Mouse (Mus musculus): ENCODE data around the gene Taf8.

The Taf8 gene

DNA sequence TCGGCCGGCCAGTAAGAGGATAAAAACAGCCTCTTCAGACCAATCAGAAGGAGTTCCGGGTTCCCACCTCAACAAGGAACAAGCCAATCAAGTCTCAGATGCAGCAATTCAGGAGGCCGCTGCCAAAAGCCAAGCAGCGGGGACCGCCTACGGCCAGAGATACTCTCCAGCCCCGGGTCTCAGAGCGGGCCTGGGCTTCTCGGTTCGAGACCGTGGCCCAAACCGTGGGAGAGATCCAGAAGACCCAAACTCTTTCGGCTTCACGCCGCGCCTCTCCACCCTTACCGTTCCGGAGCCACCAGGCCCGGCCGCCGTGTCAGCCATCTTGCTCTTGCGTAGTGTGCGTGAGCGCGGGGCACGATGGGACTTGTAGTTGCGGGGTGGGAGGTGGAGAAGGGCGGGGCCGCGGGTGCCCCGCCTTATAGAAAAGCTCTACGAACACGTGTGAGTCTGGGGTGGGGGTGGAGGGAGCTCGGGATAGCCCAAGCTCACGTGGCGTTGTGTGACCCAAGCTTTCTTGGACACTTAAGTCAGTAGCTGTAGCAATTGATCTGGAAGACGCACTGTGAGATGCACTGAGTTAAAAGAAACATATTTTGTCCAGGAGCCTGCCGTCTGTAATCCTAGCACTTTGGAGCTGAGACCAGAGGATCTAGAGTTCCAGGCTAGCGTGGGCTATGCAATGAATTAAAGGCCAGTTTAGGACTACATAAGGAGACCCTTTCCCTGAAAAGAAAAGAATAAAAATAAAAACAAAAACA, at the start of gene Taf8:
TSS of gene Taf8 (minus strand) at position 347 of the 761 bp plus-strand sequence.
- peak; percentile 90 for DNase-seq

- DNase-seq: no peak
Measured at GRCm38 (mm10) chr17:47551049-47551448, 49.0 kb upstream of the Taf8 start.

DNA sequence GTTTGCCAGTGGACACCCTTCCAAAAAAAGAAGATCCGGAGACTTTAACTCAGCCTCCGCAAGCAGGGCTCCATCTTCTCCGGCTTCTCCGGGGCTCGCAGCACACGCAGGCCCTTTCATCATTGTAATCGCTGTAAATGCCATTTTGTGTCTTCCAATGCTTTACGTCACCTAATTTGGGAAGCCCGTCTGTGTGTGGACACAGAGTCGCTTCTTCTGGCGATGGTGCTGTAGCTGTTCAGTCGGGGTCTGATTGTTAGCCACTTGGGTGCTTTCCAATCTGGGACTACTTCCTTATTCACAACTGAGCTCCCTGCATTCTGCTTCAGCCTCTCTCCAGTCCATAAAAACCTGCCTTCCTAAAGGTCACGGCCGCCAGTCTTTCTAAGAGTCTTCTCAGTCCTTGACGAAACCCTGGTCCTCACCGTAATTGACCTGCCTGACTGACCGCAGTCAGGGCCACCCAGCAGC, 43.8 kb upstream of the Taf8 start:
- DNase-seq: no peak

GRCm38 (mm10) chr17:47545154-47545553, 43.1 kb upstream of the Taf8 start:
- no peak for DNase-seq

DNA sequence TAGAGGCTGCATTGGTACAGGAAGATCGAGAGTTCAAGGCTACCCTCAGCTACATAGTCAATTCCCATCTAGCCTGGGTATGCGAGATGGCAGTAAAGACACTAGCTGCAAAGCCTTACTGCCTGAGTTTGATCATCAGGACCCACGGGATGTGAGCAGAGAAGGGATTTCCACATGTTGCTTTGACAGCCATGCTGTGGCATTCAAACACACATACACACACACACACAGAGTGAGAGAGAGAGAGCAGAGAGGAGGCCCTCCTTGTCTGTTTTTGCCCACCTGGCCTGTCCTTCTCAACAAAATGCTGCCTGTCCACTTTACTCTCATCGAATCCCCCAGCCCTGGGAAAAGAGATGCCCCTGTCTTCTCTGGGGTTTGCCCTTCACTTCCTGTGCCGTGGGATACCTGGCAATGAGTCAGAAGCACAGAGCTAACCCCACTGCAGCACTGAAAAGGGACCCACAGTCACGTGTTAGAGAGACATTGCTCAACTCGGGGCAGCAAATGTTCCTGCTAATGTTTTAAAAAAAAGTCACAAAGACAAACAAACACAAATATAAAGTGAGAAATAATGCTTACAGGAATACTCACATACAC, 41.1 kb upstream of the Taf8 start:
- no peak for DNase-seq

- DNase-seq: no peak
Measured at GRCm38 (mm10) chr17:47542061-47542460, 40.0 kb upstream of the Taf8 start.

DNA sequence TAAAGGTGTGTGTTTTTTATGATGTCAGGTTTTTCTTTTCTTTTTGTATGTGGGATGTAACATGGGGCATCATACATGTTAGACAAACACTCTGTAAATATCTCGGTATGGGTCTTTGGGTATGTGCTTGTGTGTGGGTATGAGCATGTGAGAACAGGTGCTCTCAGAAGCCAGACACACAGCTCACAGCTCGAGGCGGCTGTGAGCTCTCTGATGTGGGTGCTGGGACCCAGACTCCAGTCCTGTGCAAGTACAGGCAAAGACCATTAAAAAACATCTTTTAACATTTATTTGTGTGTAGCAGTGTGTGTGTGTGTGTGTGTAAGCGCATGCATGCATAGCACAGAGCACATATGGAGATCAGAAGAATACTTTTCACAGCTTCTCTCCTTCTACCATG, 37.0 kb upstream of the Taf8 start:
- no peak for DNase-seq

DNA sequence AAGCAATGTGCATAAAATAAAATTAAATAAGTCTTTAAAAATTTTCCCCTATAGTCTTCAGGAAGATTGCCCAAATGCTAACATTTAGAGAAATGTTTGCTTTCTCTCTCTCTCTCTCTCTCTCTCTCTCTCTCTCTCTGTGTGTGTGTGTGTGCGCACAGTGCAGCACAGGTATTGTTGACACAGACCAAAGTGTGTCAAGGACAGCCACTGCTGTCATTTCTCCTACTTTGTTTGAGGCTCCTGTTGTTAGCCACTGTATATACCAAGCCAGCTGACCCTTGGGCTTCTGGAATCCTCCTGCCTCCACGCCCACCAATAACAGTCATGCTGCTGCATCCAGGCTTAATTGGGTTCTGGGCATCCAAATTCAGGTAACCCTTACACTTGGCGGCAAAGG, 36.0 kb upstream of the Taf8 start:
- no peak for DNase-seq

DNA sequence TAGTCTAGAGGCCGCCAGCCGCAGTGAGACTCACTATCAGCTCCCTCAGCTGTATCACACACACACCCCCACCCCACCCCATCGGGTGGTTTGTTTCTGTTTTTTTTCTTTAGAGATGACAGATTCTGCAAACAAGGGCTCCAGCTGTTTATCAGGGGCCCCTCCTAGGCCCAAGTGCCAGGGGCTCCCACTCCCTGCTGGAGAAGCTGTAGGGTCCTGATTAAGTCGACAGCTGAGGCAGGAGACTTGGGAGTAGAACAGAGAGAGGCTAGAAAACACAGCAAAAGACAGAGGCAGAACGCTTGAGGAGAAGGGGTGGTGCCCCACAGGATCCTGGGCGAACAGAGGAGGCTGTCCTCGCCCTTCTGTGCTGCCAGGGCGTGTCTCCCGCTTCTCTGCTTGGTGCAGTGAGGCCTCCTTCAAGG, 33.7 kb upstream of the Taf8 start:
- no peak for DNase-seq

GRCm38 (mm10) chr17:47533691-47534090, 31.6 kb upstream of the Taf8 start:
- no peak for DNase-seq

GRCm38 (mm10) chr17:47532364-47532763, 30.3 kb upstream of the Taf8 start:
- DNase-seq: no peak

DNA sequence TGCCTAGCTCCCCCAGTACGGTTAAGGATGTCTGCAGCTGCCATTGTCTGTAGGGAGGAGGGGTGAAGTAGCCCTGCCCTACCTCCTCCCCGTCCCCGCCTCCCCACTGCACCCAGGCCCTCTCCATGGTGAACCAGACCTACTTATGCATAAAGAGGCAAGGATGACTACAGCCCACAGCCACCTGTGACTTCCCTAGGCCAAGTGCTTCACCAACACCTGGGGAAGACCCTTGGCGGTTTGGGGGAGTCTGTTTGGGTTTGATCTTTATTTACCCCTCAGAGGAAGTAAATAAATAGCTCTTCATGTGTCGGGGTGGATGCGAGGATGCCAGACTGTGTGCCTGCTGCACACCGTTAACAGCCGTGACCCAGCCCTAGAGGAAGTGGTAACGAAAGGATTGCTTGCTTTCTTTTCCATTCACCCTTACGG, 29.3 kb upstream of the Taf8 start:
- no peak for DNase-seq

- DNase-seq: no peak
Measured at GRCm38 (mm10) chr17:47529595-47529994, 27.5 kb upstream of the Taf8 start.

DNA sequence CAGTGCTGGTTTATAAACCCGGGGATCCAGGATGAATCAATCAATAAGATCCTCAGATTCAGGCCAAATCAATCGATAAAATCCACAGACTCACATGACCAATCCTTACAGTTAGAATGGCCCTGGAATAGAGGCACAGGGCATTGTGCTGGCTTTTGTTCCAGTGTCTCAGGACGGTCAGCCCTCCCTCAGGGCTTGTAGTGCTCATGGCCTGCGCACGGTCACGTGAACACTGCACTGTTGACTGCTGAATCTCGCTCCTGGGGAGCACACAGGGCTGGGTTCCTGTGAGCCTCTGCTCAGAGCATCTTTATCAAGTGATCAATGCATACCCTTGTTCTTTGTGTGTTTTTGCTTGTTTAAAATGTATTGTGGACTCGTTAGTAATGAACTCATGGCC, 26.8 kb upstream of the Taf8 start:
- DNase-seq: no peak

DNA sequence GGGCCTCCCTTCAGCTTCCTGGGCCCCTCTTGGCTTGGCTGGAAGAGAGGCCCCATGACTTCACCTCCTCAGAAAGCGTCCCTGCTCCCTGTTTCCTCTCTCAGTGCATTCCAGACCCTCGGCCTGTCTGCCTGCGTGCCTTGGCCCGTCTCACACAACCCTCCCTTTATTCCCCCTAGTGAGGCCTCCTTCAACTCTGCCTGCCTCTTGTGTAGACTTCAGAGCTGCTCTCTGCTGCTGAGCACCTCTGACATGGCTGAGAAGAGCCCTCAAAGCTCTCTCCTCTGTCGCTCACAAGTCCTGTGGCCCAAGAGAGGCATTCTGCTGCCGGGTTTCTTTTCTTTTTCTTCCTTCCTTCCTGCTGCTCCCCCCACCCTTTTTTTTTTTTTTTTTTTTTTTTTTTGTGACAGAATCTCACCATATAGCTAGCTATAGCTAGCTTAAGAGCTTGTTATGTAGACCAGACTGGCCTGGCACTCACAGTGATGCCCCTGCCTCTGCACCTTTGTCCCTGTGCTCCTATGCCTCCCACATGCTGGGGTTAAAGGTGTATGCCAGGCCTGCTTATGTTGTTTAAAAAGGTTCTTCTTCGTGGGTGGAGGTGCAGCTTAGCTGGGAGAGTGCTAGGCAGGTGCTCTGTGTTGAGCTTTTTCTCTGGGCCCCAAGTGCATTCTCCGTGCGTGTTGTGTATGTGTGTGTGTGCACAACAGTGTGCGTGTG, 25.6 kb upstream of the Taf8 start:
- DNase-seq: no peak

DNA sequence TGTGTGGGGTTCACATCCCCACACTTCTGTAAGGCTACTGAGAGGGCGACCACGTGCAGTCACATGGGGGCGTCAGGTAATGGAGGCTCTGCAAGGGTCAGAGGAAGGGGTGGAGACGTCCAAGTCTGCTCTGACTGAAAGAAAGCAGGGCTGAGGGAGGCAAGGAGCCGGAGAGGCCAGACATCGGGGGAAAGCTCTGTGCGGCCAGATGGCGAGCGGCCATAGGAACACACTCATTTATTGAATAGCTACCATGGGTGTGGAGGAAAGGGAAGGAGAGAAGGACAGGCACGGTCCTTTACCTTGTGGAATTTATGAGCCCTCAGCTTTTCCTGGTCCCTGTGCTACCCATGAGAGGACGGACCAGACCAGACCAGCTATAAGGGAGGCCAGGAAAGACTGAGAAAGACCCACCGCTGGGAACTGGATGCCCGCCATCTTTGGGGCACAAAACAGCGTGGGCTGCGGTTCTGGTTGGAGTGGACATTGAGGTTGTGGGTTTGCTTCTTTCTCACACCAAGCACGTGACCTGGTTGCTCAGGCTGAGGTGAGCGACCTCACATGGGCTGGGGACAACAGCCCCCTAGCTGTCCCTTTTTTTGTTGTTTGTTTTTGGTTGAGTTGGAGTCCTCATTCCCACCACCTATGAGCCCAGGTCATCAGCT, 24.9 kb upstream of the Taf8 start:
- DNase-seq: no peak

- no peak for DNase-seq
Measured at GRCm38 (mm10) chr17:47524991-47525390, 22.9 kb upstream of the Taf8 start.

DNA sequence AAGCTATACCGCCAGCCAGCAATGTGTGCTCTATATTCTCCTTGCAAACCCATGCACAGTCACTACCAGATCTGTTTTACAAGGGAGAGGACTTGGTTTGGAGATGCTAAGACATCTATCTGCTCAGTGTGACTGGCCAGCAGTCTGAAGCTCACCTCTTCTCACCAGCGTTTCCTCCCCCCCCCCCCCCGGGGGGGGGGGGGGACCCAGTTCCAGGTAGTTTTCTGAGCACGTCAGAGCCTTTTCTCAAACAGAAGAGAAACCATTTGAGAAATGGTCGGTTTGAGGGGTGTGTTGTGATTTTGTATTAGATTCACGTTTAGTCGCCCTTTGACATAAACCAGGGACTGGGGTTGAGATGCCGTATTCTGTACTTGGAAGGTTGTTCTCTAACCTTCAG, 22.0 kb upstream of the Taf8 start:
- DNase-seq: no peak

- DNase-seq: no peak
Measured at GRCm38 (mm10) chr17:47523211-47523682, 21.2 kb upstream of the Taf8 start.

DNA sequence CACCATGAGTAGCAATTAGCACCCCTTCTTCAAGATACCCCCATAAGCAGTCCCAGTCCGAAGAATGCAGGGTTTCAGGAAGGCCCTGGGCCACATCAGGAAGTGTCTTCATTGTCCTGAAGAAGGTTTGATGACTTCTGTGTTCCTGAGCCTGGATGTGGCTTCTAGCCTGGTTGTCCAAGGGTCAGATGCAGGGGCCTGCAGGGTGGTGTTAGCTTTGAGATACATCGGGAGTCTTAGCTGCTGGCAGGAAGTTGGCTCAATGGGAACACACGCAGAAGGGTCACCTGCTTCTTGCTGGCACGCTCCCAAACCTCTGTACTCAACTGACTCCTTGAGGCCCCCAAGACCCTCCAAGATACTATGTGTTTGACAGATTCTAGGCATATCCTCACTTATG, 20.4 kb upstream of the Taf8 start:
- no peak for DNase-seq

DNA sequence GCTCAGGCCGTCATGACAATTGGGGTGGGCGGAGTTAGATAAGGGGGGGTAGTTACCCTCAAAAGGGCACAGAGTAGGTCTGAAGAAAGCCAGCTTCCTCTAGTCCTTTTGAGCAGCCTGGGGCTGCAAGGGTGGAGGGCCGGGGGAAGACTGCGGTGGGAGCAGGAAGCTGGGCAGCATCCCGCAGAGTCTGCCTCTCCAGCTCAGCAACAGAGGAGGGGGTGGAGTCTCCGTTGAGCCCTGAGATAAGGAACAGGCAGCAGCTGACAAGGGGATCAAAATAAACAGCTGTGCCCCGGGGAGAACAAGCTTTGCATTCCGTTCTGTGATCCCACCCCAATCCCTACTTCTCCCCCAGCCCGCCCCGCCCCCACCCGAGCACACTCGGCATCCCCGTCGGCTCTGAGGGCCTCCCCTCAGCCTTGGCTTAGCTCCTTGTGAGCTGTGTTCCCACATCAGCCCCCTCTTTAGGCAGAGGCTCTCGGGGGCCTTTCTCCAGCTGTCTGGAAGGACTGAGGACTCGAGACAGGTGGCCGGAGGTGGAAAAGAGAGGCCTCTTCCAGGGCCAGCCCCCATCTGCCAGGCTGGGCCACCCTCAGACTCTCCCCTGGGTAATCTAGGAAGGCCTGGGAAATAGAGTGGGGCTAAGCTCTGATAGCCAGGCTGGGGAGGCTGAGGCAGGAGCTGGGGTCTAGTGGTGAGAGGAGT, 19.6 kb upstream of the Taf8 start:
- DNase-seq: no peak

- DNase-seq: no peak
Measured at GRCm38 (mm10) chr17:47518205-47518604, 16.1 kb upstream of the Taf8 start.

GRCm38 (mm10) chr17:47516232-47516631, 14.1 kb upstream of the Taf8 start:
- no peak for DNase-seq
